Mouse (Mus musculus) embryonic facial prominence, embryonic 10.5 days (tissue): ENCODE results near the gene Mark1. TPM values are rescaled to one million over a fixed set of nuclear protein-coding genes. Genes with fewer than 3 reads are reported as not detected.

Experiments
- DNase-seq: peaks from one replicate; pipeline ENCODE4 v3.0.0-alpha.2; 2017; ENCODE audit warnings: low spot score
- H3K27ac ChIP-seq: fragments of 300-500 bp; sonication (generic); replicated peaks from 2 replicates; pipeline ENCODE4 v1.5.1; 2016; ENCODE audit warnings: mild to moderate bottlenecking
- H3K27me3 ChIP-seq: fragments of 300-500 bp; sonication (generic); replicated peaks from 2 replicates; pipeline ENCODE4 v1.6.1; 2016; ENCODE audit warnings: low read depth, mild to moderate bottlenecking; ENCODE audit not compliant: poor library complexity, severe bottlenecking
- H3K36me3 ChIP-seq: fragments of 300-500 bp; sonication (generic); replicated peaks from 2 replicates; pipeline ENCODE4 v1.6.1; 2016; ENCODE audit warnings: mild to moderate bottlenecking, moderate library complexity
- H3K4me1 ChIP-seq: fragments of 300-500 bp; sonication (generic); 2 replicates; pipeline ENCODE4 v1.6.1; 2016
- H3K4me3 ChIP-seq: fragments of 300-500 bp; sonication (generic); 2 replicates; pipeline ENCODE4 v1.5.1; 2016; ENCODE audit warnings: mild to moderate bottlenecking, moderate library complexity
- H3K9me3 ChIP-seq: fragments of 300-500 bp; sonication (generic); 2 replicates; pipeline ENCODE4 v1.6.1; 2016; ENCODE audit warnings: mild to moderate bottlenecking
- WGBS: fragments of 180-500 bp; shearing (Covaris S2); methylation state at CpG from one replicate; pipeline ENCODE4 v1.1.7; 2016; 5-methylcytosine and 5-hydroxymethylcytosine counted together
- polyA plus RNA-seq: library from polyadenylated mRNA; unstranded; fragments of >200 nt; fragmentation: Nextera tagmentation; extraction: Ambion mirVana; gene quantifications from 2 replicates; pipeline ENCODE4 v1.2.1, GENCODE M21; 2016

Mark1 gene
- polyA plus RNA-seq, 1 experiment from 2014 or later: 3.0 TPM

DNA sequence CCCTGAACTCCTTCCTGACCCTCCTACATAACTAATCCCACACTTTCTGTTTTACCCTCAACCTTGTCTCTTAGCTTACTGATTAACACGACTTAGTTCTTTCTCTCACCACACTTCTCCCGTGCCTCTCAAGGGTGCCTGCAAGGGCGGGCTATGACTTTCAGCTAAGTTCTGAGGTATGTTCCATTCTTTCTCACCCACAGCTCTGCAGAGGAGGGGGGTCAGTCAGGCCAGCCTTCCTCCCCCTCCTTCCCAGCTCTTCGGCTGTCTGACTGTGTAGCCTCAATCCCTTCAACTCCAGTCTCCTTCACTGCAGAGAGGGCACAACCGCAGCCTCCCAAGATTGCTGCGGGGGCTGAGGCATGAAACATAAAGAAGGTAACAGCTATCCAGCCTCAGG lies 120.5 kb downstream of the Mark1 start:
- H3K27ac ChIP-seq: no peak overlapping the region

GRCm38 (mm10) chr1:184877306-184877705 lies 122.1 kb downstream of the Mark1 start:
- Histone ChIP-seq H3K9me3 (no peaks in the 10 kb centered on the region), H3K27me3 (peaks cover 42% of the 10 kb centered on the region), H3K4me1 (peaks cover 20% of the 10 kb centered on the region), H3K36me3 (no peaks in the 10 kb centered on the region), H3K4me3 (no peak overlapping the region), H3K27ac (no peak overlapping the region)
- WGBS: 76% methylated on average over 2 of the region's 2 CpGs
- no peak for DNase-seq

More for the DNA sequence above, 120.5 kb downstream of the Mark1 start:
- Histone ChIP-seq H3K9me3 (no peaks in the 10 kb centered on the region), H3K27me3 (peaks cover 55% of the 10 kb centered on the region), H3K4me3 (no peak overlapping the region), H3K4me1 (peaks cover 22% of the 10 kb centered on the region), H3K36me3 (no peaks in the 10 kb centered on the region)
- 82% methylated on average over 6 of the region's 6 CpGs for WGBS
- DNase-seq: no peak

DNA sequence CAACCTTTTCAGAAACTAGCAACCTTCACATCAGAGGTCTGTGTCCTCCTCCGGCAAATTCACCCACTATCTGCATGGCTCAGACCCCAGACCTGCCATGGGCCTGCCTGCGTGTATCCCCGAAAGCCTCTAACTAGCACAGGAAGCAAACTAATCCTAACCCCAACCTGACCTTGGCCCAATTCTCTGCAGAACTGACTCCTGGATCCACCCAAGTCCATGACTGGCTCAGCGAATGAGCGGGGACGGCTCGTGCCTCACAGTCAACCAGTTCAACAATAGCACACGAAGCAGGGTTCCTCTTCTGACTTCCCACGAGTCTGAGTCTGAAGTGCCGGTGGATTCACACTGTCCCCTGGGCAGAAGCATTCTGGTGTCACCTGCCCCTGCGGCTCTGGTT lies 125.5 kb downstream of the Mark1 start:
- Histone ChIP-seq H3K4me1 (peaks cover 23% of the 10 kb centered on the region), H3K27me3 (peaks cover 14% of the 10 kb centered on the region; the same call in 1 of the 2 replicates), H3K9me3 (no peaks in the 10 kb centered on the region), H3K27ac (no peak overlapping the region), H3K36me3 (no peaks in the 10 kb centered on the region), H3K4me3 (no peak overlapping the region)
- WGBS: 80% methylated on average over 11 of the region's 11 CpGs
- DNase-seq: no peak

GRCm38 (mm10) chr1:184872069-184872819 lies 127.1 kb downstream of the Mark1 start:
- DNase-seq: no peak
- H3K4me1 ChIP-seq: peaks cover 35% of the 10 kb centered on the region
- peaks cover 8% of the 10 kb centered on the region for H3K27me3 ChIP-seq
- no peaks in the 10 kb centered on the region for H3K9me3 ChIP-seq
- H3K27ac ChIP-seq: peak overlapping the region; percentile 49; the same call in 1 of the 2 replicates
- no peaks in the 10 kb centered on the region for H3K36me3 ChIP-seq
- H3K4me3 ChIP-seq: no peak overlapping the region
- WGBS: 81% methylated on average over 7 of the region's 7 CpGs

DNA sequence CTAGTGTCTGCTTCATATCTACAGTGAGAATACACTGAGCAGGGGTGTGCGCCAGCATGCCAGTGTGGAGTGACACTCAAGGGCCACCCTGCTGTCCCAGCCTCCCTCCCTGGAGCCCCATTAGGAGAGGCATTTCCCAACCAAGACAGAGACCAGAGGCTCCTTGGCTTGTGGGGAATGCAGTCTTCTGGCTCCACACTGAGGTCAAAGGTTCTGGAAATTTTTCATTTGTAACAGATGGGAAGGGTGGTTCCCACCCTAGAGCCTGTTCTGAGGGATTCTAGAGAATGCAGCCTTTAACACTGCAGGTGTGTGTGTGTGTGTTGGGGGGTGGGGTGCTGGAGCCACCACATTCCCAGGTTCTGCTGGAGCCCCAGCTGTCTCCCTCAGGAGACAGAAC lies 127.9 kb downstream of the Mark1 start:
- no peak for DNase-seq

GRCm38 (mm10) chr1:184870646-184871385 lies 128.6 kb downstream of the Mark1 start:
- no peak for DNase-seq
- H3K27ac ChIP-seq: no peak overlapping the region
- H3K27me3 ChIP-seq: peaks cover 8% of the 10 kb centered on the region
- H3K4me1 ChIP-seq: peaks cover 42% of the 10 kb centered on the region
- no peaks in the 10 kb centered on the region for H3K9me3 ChIP-seq
- H3K36me3 ChIP-seq: no peaks in the 10 kb centered on the region
- H3K4me3 ChIP-seq: no peak overlapping the region
- WGBS: 79% methylated on average over 11 of the region's 11 CpGs

More for the DNA sequence above, 127.9 kb downstream of the Mark1 start:
- H3K27me3 ChIP-seq: peaks cover 8% of the 10 kb centered on the region
- peaks cover 40% of the 10 kb centered on the region for H3K4me1 ChIP-seq
- no peak overlapping the region for H3K4me3 ChIP-seq
- H3K36me3 ChIP-seq: no peaks in the 10 kb centered on the region
- 65% methylated on average over 1 of the region's 1 CpGs for WGBS
- no peaks in the 10 kb centered on the region for H3K9me3 ChIP-seq
- peak overlapping the region; percentile 49; the same call in 1 of the 2 replicates for H3K27ac ChIP-seq

GRCm38 (mm10) chr1:184869939-184870565 lies 129.3 kb downstream of the Mark1 start:
- 66% methylated on average over 4 of the region's 4 CpGs for WGBS
- H3K36me3 ChIP-seq: no peaks in the 10 kb centered on the region
- DNase-seq: no peak
- no peak overlapping the region for H3K4me3 ChIP-seq
- H3K27me3 ChIP-seq: peaks cover 8% of the 10 kb centered on the region
- H3K9me3 ChIP-seq: no peaks in the 10 kb centered on the region
- peaks cover 42% of the 10 kb centered on the region for H3K4me1 ChIP-seq
- H3K27ac ChIP-seq: no peak overlapping the region; the same call in 1 of the 2 replicates

GRCm38 (mm10) chr1:184867640-184868120 lies 131.7 kb downstream of the Mark1 start:
- no peaks in the 10 kb centered on the region for H3K36me3 ChIP-seq
- WGBS: 76% methylated on average over 3 of the region's 3 CpGs
- H3K4me3 ChIP-seq: no peak overlapping the region

GRCm38 (mm10) chr1:184864381-184864801 lies 135.0 kb downstream of the Mark1 start:
- Histone ChIP-seq H3K36me3 (no peaks in the 10 kb centered on the region), H3K27me3 (no peaks in the 10 kb centered on the region; the same call in 1 of the 2 replicates), H3K9me3 (no peaks in the 10 kb centered on the region), H3K27ac (peak overlapping the region; percentile 15), H3K4me1 (peaks cover 38% of the 10 kb centered on the region), H3K4me3 (no peak overlapping the region)
- WGBS: 28% methylated on average over 7 of the region's 7 CpGs
- no peak for DNase-seq

More at GRCm38 (mm10) chr1:184867640-184868120, 131.7 kb downstream of the Mark1 start:
- DNase-seq: no peak
- Histone ChIP-seq H3K27ac (no peak overlapping the region), H3K4me1 (peaks cover 36% of the 10 kb centered on the region), H3K27me3 (no peaks in the 10 kb centered on the region; the same call in 1 of the 2 replicates), H3K9me3 (no peaks in the 10 kb centered on the region)

- Histone ChIP-seq H3K4me3 (no peak overlapping the region), H3K36me3 (no peaks in the 10 kb centered on the region), H3K27me3 (no peaks in the 10 kb centered on the region; the same call in 1 of the 2 replicates), H3K4me1 (peaks cover 28% of the 10 kb centered on the region), H3K9me3 (no peaks in the 10 kb centered on the region), H3K27ac (0 out of 2 replicates have a peak overlapping the region, but pooled peaks have one; percentile 12)
- whole genome bisulfite sequencing: 90% methylated on average over 6 of the region's 6 CpGs
- no peak for DNase-seq
Measured at GRCm38 (mm10) chr1:184862636-184863035, 136.7 kb downstream of the Mark1 start.

DNA sequence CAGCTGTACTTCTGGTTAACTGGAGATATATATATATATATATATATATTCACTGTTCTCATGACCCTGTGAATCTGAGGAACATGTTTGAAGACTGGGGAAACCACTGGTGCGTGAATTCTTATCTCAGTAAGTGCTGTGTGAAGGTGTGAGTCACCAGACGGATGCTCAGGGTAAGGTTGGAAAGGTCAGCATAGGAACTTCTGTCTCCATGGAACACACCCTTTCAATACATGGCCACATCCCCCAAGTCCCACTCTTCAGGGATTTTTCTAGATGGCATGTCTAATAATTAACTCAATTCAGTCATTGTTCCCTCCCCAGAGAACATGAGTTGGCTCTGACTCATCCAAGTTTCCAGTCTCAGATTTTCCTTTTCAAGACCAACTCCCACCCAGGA lies 137.8 kb downstream of the Mark1 start:
- Histone ChIP-seq H3K27me3 (no peaks in the 10 kb centered on the region), H3K4me3 (no peak overlapping the region), H3K36me3 (no peaks in the 10 kb centered on the region), H3K9me3 (no peaks in the 10 kb centered on the region), H3K4me1 (peaks cover 20% of the 10 kb centered on the region), H3K27ac (no peak overlapping the region)
- 86% methylated on average over 2 of the region's 2 CpGs for WGBS
- no peak for DNase-seq

- H3K4me1 ChIP-seq: peaks cover 17% of the 10 kb centered on the region
- 58% methylated on average over 3 of the region's 3 CpGs for WGBS
Measured at GRCm38 (mm10) chr1:184860276-184860675, 139.1 kb downstream of the Mark1 start.

More at GRCm38 (mm10) chr1:184860276-184860675, 139.1 kb downstream of the Mark1 start:
- Histone ChIP-seq H3K27ac (peak overlapping the region; percentile 48; the same call in 1 of the 2 replicates), H3K9me3 (no peaks in the 10 kb centered on the region), H3K36me3 (no peaks in the 10 kb centered on the region), H3K27me3 (no peaks in the 10 kb centered on the region), H3K4me3 (no peak overlapping the region)
- no peak for DNase-seq
